Mouse (Mus musculus) cerebellum, adult (tissue): ENCODE results near the gene Nap1l4.

Experiments used
- ATAC-seq: cut with Nextera tagmentation; 2 replicates; pipeline ENCODE4 v1.9.2; 2017; ENCODE audit warnings: mild to moderate bottlenecking, moderate library complexity, mixed read lengths; ENCODE audit not compliant: insufficient number of reproducible peaks, low FRiP score, low TSS enrichment

Nap1l4 gene

DNA sequence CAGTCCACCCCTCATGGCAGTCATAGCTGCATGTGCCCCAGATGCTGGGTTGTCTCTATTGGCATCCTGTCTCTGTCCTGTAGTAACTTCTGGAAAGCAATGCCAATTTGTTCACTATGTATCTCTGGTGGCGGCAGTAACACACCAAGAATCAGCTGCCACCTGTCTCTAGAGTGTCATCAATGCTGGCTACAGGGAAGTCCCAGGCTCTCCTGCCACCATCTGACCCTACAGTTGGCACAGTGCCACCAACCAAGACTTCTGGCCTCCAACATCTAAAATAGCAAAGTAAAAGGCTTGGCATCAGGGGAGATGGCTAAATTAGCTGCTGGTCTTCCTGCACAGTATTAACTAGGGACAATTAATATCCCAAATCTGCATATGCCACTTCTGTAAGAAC, 16.5 kb downstream of the Nap1l4 start:
- ATAC-seq, result no peak

DNA sequence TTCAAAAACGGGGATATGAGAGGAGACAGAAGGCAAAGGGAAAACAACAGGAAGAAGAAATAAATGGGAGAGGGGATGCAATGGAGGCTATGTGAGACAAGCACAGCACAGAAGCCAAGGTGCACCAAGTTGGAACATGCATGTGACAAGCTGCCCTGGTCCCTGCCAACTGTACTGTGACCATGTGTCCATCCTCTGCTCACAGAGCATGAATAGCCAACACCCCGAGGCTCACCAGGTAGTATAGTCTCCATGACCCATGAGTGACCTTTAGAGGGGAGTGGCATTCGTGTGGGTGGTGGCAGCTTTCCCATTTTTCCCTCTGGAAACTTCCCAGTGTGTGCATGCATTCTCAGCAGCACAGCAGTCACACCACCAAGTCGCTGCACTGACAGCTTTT, 29.6 kb downstream of the Nap1l4 start:
- no peak for ATAC-seq

DNA sequence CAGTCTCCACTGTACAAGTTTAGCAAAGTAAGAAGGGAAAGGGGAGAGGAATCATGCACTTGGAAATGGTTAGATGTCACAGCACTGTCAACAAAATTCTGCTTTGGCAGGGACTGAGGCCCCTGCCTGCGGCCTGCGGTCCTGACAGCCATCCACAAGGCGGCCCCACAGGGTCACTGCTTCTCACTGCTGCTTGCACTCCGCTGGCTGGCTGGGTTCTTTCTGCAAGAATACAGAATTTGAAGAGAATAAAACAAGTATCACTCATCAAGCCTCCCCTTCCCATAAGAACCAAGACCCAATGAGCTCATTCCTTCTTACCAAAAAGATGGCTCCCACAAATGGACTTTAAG, 34.5 kb downstream of the Nap1l4 start:
- no peak for ATAC-seq

DNA sequence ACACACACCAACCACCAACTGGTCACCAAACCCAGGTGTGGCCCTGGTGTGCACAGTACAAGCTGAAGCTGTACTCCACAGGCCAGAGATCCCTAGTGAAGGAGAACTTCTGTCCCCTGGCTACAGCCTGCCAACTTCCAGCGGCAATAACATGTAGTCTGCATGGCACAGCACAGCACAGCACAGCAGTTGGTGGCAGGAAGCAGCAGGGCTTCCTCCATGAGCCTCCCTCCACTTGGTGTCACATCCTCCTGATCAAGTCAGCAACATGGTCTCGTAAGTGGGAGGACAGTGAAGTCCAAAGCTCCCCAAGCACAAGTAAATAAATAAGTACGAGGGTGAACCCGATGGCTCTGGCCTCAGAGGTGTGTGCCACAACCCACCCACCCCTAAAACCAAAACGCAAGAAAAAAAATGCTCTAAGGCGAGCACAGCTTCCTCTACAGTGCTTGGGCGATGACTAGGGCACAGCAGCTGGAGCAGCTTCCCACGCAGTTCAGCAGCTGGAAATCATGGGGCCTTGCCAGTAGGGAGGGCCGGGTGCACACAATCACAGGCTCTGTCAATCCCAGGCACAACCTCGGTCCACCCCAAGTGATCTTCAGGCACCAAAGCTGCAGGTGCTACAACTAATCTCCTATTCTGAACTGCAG, 35.0 kb downstream of the Nap1l4 start:
- ATAC-seq, result no peak

DNA sequence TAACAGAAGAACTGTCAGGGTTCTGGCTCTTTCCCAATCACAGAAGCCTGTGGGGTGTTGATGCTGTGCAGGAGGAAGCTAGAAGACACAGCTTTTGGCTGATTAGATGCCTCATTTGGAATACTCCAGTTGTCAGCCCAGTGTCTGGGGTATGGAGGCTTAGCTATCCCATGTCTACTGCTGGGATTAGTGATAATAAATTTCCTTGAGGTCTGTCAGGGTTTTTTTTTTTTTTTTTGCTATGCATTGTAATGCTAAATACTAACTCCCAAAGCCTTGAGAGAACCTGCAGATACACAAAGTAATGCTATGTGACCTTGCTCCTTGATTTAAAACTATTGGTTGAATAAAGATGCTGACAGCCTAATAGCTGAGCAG, 37.6 kb downstream of the Nap1l4 start:
- no peak for ATAC-seq

DNA sequence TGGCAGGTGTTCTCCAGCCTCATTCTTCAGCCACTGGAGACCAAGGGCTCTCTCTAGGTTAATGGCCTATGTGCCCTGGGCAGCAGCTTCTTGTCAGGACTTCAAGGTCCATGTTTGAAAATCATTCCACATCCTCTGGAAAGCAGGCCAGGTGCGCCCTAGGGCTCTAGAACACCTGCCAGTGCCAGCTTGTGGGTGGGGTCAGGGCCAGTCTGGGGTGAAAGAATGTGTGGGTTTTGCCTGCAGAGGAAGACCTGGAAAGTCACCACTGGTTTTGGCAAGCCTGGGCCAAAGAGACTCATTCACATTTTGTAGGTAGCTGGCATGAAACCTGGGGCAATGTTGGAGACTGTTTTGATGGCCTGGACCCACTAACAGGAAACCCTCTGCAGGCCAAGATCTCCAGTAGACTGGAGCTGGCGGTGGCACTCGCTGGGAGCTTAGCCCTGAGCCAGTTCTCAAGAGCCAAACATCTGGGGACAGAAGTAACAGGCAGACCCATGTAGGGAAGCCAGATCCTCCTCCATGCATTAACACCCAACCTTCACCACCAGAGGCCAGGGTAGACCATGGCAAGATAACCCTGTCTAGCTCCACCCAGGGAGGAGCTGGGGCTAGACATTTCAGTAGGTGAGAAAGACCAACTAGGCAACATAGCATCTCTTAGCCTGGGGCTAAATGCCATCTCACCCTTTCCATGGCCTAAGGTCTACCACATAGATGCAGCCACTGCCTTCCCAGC, 38.1 kb downstream of the Nap1l4 start:
- ATAC-seq, result no peak

DNA sequence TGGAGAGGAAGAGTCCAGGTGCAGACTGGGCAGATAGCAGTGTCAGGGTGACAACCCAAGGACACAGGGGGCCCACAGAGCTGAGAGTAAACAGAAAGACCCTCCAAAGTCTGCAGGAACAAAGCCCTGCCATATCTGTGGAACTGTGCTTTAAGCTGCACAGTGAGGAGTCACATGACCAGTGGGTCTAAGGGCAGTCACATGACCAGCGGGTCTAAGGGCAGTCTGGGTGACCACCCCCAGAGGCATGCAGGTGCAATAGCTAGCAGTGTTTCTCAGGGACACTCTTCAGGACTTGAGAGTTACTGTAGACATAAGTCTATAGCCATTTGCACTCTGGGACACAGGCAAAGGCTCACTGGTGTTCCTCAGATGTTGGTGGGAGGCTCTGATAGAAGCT, 39.3 kb downstream of the Nap1l4 start:
- no peak for ATAC-seq

DNA sequence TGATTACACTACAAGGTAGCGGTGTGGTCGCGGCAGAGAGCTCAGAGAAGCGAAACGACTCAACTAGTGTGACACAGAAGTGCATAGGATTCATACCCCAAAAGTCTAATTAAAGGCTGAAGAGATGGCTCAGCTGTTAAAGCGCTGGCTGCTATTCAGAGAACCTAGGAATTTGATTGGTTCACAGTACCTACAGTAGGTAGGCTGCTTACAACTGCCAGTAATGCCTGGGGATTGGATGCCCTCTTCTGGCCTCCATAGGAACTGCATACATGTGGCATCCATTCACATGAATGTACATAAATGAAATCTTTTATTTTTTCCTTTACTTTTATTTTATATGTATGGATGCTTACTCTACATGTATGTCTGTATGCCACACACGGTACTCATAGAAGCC, 42.2 kb downstream of the Nap1l4 start:
- no peak for ATAC-seq

DNA sequence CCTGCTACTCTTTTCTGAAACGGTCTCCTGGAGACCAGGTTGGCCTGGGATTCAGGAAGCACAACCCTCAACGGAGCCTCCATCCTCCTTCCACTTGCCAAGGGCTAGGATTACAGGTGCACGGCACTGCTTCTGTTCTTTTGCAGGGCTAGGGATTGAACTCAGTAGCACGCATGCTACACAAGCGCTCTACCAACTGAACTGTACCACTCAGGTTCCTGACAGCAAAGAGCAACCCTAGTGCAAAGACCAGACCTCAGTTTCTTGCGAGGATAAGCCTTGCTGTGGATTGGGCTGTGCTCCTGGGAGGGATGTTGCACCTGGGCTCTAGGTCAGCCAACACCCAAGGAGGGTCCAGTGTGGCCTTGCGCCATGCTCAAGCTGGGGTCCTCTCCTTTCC, 42.6 kb downstream of the Nap1l4 start:
- ATAC-seq, result no peak

DNA sequence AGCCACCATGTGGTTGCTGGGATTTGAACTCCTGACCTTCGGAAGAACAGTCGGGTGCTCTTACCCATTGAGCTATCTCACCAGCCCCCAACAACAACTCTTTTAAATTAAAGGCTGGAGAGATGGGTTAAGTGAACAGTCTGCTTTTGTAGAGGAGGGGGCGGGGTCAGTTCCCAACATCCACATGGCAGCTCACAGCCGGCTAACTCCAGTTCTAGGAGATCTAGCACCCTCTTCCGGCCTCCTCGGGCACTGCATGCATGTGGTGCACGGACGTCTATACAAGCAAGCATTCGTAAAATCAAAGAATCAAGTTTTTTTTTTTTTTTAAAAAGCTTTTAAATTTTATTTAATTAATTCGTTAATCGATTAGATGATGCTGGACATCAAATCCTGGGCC, 43.1 kb downstream of the Nap1l4 start:
- ATAC-seq, result no peak

DNA sequence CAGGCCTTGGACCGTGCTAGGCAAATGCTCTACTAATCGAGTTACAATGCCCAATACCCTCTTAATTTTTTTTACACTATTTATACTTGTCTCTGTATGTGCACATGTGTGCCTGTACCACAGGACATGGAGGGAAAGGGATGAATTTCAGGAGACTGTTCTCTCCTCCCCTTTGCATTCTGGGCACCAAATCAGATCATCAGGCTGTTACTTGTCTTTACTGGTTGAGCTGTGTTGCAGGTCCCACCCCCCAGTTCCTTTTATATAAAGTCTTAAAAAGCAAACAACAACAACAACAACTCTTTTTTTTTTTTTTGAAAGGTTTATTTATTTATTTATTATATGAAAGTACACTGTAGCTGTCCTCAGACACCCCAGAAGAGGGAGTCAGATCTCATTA, 43.5 kb downstream of the Nap1l4 start:
- no peak for ATAC-seq

DNA sequence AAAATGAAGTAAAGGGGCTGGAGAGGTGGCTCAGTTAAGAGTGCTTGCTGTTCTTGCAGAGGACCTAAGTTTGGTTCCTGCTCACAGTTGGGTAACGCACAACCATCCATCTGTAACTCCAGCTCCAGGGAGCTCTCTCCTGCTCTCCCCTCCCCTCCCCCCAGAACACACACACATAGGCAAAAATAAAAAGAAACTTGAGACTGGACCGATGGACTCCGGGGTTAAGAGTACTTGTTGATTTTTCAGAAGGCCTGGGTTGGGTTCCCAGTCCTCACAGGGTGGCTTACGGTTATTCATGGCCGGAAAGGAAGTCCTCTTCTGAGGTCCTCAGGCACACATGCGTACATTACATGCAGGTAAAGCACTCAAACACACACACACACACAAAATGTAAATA, 45.0 kb downstream of the Nap1l4 start:
- ATAC-seq, result no peak

DNA sequence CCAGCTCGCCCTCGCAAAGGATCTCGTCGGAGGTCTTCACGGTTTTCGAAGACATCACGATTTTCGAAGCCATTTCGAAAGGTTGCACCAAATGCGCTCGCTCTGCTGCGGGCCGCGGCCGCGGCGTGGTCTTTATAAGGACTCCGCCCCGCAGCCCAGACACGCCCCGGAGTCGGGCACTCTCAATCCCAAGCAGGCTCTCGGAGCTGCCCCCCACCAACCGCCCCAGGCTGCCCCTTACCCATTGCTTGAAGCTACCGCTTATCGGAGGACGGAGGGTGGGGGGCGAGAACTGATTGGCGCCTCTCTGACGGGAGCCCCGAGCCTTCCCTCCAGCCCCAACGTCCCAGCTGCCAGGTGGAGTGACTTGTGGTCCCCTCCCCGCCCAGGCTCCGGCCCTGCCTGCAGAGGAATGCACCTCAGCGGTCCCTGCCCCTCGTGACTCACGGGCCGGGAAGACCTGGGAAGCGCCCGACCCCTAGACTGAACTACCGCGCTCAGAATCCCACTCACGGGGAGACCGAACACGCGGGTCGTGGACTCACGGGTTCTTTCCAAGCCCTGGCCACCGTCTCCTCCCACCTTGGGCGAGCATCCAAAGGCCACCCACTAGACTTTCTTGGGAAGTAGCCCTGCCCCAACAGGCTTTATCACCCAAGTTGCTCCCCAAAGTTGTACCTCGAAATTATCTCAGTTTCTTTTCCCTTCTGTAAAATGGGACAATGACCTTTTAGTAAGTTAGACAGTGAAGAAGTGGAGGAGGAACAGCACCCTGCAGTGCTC, 46.3 kb downstream of the Nap1l4 start, which contains the start of gene Phlda2:
Phlda2 (minus strand) TSS at position 733 of the 783 bp plus-strand sequence.
- ATAC-seq, result no peak

DNA sequence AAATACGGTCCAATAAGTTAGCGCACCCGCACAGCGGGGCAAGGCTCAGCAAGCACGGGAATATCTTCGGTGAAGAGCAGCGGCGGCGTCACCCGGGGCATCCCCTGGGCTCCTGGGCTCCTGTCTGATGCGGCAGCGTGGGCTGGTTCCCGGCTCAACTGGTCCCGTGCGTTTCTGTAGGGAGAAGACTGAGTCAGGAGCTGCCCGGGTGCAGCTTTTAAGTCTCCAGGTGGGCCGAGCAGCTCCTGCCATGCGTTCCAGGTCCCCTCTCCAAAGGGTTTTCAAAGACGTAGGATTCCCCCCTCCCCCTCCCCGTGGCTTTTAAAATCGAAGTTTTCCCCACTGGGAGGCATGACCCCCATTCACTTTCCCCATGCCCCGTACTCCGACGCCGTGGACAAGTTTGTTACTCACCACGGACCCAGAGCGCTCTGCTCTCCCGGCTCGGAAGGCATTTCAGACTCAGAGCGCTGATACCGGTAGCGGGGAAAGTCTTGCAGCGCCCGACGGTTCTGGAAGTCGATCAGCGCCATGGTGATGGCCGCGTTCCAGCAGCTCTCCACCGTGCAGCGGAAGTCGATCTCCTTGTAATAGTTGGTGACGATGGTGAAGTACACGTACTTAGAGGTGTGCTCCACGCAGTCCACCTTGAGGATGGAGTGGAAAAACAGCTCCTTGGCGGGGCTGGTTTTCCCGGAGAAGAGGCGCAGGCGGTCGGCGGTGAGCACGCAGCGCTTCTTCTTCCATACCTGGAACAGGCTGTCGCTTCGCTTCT, 47.1 kb downstream of the Nap1l4 start:
- ATAC-seq, result no peak

DNA sequence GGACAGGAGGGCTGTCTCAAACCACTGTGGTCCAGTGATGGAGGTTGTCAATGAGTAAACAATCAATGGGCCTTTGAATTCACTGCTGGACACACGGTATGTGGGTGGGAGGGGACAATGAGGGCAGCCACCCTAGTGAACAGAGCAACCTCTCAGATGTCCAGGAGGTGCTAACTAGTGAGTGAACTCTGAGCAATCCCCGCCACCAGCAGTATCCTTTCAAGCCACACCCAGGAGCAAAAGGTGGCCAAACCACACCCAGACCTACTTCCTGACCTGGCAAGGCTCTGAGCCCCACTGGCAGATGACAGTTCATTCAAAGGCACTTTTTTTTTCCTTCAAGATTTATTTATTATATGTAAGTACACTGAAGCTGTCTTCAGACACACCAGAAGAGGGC, 48.0 kb downstream of the Nap1l4 start:
- no peak for ATAC-seq

DNA sequence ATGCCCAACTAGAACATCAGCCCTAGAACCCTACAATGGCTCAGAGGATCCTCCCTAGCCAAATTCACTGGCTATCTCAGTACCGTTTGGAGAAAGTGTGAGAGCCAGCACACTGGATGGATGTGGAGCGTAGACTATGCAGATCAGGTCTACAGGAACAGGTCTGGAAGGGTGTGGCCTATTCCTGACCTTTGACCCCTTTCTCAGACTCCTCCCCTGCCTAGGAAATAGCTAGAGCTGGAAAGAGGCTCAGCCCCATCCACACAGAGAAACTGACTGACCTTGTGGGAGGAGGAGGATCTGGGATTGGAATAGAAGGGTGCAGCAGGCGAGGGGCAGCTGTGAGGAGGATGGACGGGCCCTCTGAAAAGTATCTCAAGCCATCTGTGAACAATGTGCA, 50.3 kb downstream of the Nap1l4 start:
- no peak for ATAC-seq

DNA sequence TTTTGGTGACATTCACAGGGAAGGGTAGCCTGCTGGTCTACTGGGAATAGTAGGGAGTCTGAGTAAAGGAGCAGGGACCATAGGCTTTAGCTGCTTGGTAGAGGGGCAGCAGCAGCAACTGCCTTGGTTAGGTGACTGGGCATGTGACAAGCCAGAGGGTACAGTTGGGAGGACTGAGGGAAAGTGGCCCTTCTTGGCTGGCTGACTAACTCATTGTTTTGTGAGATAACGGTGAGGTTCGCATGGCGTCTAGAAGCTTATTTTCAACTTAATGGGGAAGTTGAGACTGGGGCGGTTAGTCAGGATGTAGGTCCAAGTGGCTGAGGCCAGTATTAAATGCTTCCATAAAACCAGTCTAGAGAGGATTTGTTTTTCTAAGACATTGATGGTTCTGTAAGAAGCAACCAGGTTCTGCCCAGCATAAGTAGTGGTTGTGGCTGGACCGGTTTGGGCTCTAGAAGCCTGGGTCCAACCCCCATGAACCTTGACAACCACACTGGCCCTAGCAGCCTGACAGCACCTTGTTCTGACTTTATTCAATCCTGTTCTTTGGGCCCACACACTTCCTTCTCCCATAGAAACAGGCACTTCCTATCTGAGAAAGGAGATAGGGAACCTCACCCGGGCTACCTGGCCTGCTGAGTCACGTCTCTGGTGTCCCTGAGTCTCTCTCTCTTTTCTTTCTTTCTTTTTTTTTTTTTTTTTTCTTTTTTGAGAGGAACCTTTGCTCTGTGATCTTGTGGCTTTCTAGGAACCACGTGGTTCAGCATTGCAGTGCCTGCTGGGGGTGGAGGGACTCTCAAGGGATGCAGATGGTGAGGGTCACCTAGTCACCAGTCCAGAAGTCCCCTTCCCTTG, 53.6 kb downstream of the Nap1l4 start:
- no peak for ATAC-seq

DNA sequence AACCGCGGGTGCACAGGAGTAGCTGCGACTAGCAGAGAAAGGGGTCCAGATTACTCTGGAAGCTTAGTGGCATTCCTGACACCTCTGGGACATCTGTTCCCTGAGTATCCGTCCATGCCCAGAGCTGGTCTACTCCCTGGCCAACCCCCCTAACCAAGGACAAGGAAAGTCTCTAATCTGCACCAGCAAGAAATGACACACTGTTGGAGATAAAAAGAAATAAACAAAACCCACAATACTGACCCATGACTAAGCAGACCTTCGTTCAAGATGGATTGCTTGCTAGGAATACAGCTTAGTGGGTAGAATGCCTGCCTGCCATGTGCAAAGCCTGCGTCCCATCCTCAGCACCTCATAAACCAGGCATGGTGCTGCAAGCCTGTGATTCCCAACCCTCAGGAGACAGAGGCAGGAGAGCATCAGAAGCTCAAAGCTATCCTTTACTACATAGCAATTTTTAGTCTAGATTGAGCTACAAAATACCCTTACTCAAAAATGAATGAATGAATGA, 55.2 kb downstream of the Nap1l4 start:
- no peak for ATAC-seq

DNA sequence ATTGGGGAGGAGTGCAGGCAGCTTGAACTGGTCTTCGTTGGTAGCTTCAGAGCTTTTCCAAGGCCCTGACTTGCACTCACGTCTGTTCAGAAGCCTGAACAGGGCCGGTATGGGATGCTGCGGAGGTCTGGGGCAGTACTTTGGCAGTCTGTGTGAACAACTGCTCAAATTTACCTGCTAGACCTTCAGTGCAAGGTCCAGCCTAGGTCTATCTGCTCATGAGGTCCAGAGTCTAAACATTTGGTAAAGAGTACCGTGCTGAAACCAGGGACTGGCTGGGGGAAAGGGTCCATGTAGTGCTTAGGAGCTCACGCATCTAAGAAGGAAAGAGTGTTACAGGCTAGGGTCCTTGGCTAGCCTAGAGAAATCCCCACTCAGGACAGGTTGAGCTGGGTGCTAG, 59.2 kb downstream of the Nap1l4 start:
- ATAC-seq, result no peak

DNA sequence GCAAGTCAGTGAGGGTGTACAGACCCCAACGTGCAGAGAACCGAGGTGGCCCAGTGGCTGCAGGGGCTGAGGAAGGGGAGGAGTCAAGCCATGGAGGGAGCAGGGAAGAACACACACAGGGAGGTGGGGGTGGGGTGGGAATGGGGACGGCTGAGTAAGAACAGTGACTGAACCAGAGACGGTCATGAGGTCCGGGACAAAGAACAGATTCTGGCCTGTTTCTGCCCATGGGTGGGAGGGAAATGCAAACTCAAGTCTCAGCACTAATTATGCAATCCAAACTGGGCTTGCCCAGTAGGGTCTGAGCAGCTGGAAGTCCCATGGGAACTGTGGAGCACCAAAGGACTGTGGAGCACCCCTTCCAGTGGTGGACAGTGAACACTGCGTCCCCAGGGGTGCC, 66.4 kb downstream of the Nap1l4 start:
- no peak for ATAC-seq
